Mouse (Mus musculus): ENCODE measurements around the gene Olfr1465. TPM values are rescaled to one million over a fixed set of nuclear protein-coding genes. Genes with fewer than 3 reads are reported as not detected.

Gene Olfr1465
- total and polyA plus RNA-seq, 3 experiments, result not detected

Other genes with a start within 250 kb of the Olfr1465 start
- gene Olfr1457, start 217.7 kb downstream of the Olfr1465 start, total RNA-seq (2012; rRNA removed), result not detected in 2 replicates
- not detected in 2 replicates for gene Olfr1457, start 217.7 kb downstream of the Olfr1465 start, total RNA-seq (2014; rRNA removed)
- gene Olfr1457, start 217.7 kb downstream of the Olfr1465 start, polyA plus RNA-seq (2012; ENCODE audit: insufficient read length, low read depth), result not detected in 2 replicates
- gene Olfr1458, start 208.8 kb downstream of the Olfr1465 start, total RNA-seq (2012; rRNA removed), result not detected in 2 replicates
- gene Olfr1458, start 208.8 kb downstream of the Olfr1465 start, total RNA-seq (2014; rRNA removed), result not detected in 2 replicates
- gene Olfr1458, start 208.8 kb downstream of the Olfr1465 start, polyA plus RNA-seq (2012; ENCODE audit: insufficient read length, low read depth), result not detected in 2 replicates
- not detected in 2 replicates for gene Olfr1459, start 166.0 kb downstream of the Olfr1465 start, total RNA-seq (2012; rRNA removed)
- gene Olfr1459, start 166.0 kb downstream of the Olfr1465 start, total RNA-seq (2014; rRNA removed), result not detected in 2 replicates
- gene Olfr1459, start 166.0 kb downstream of the Olfr1465 start, polyA plus RNA-seq (2012; ENCODE audit: insufficient read length, low read depth), result 0.07 TPM in 1 of 2 replicates, not detected in the other
- gene Olfr1461, start 152.5 kb downstream of the Olfr1465 start, total RNA-seq (2012; rRNA removed), result not detected in 2 replicates
- gene Olfr1461, start 152.5 kb downstream of the Olfr1465 start, total RNA-seq (2014; rRNA removed), result not detected in 2 replicates
- not detected in 2 replicates for gene Olfr1461, start 152.5 kb downstream of the Olfr1465 start, polyA plus RNA-seq (2012; ENCODE audit: insufficient read length, low read depth)
- gene Olfr1462, start 129.8 kb downstream of the Olfr1465 start, total RNA-seq (2012; rRNA removed), result not detected in 2 replicates
- gene Olfr1462, start 129.8 kb downstream of the Olfr1465 start, total RNA-seq (2014; rRNA removed), result not detected in 2 replicates
- not detected in 2 replicates for gene Olfr1462, start 129.8 kb downstream of the Olfr1465 start, polyA plus RNA-seq (2012; ENCODE audit: insufficient read length, low read depth)
- gene Olfr1463, start 84.2 kb downstream of the Olfr1465 start, total RNA-seq (2012; rRNA removed), result not detected in 2 replicates
- gene Olfr1463, start 84.2 kb downstream of the Olfr1465 start, total RNA-seq (2014; rRNA removed), result not detected in 2 replicates
- gene Olfr1463, start 84.2 kb downstream of the Olfr1465 start, polyA plus RNA-seq (2012; ENCODE audit: insufficient read length, low read depth), result not detected in 2 replicates
- not detected in 2 replicates for gene Olfr1466, start 23.3 kb upstream of the Olfr1465 start, total RNA-seq (2012; rRNA removed)
- gene Olfr1466, start 23.3 kb upstream of the Olfr1465 start, total RNA-seq (2014; rRNA removed), result not detected in 2 replicates
- gene Olfr1466, start 23.3 kb upstream of the Olfr1465 start, polyA plus RNA-seq (2012; ENCODE audit: insufficient read length, low read depth), result not detected in 2 replicates
- gene Olfr1467, start 46.7 kb upstream of the Olfr1465 start, total RNA-seq (2012; rRNA removed), result not detected in 2 replicates
- gene Olfr1467, start 46.7 kb upstream of the Olfr1465 start, total RNA-seq (2014; rRNA removed), result not detected in 2 replicates
- gene Olfr1467, start 46.7 kb upstream of the Olfr1465 start, polyA plus RNA-seq (2012; ENCODE audit: insufficient read length, low read depth), result not detected in 2 replicates
- gene Olfr1469, start 92.3 kb upstream of the Olfr1465 start, total RNA-seq (2012; rRNA removed), result not detected in 2 replicates
- gene Olfr1469, start 92.3 kb upstream of the Olfr1465 start, total RNA-seq (2014; rRNA removed), result not detected in 2 replicates
- not detected in 2 replicates for gene Olfr1469, start 92.3 kb upstream of the Olfr1465 start, polyA plus RNA-seq (2012; ENCODE audit: insufficient read length, low read depth)
- not detected in 2 replicates for gene Olfr1471, start 127.9 kb upstream of the Olfr1465 start, total RNA-seq (2012; rRNA removed)
- gene Olfr1471, start 127.9 kb upstream of the Olfr1465 start, total RNA-seq (2014; rRNA removed), result not detected in 2 replicates
- not detected in 2 replicates for gene Olfr1471, start 127.9 kb upstream of the Olfr1465 start, polyA plus RNA-seq (2012; ENCODE audit: insufficient read length, low read depth)
- not detected in 2 replicates for gene Olfr1472, start 140.5 kb upstream of the Olfr1465 start, total RNA-seq (2012; rRNA removed)
- gene Olfr1472, start 140.5 kb upstream of the Olfr1465 start, total RNA-seq (2014; rRNA removed), result not detected in 2 replicates
- not detected in 2 replicates for gene Olfr1472, start 140.5 kb upstream of the Olfr1465 start, polyA plus RNA-seq (2012; ENCODE audit: insufficient read length, low read depth)
- not detected in 2 replicates for gene Olfr1474, start 154.0 kb upstream of the Olfr1465 start, total RNA-seq (2012; rRNA removed)
- gene Olfr1474, start 154.0 kb upstream of the Olfr1465 start, total RNA-seq (2014; rRNA removed), result not detected in 2 replicates
- gene Olfr1474, start 154.0 kb upstream of the Olfr1465 start, polyA plus RNA-seq (2012; ENCODE audit: insufficient read length, low read depth), result not detected in 2 replicates
- not detected in 2 replicates for gene Olfr1475, start 164.7 kb upstream of the Olfr1465 start, total RNA-seq (2012; rRNA removed)
- gene Olfr1475, start 164.7 kb upstream of the Olfr1465 start, total RNA-seq (2014; rRNA removed), result not detected in 2 replicates
- not detected in 2 replicates for gene Olfr1475, start 164.7 kb upstream of the Olfr1465 start, polyA plus RNA-seq (2012; ENCODE audit: insufficient read length, low read depth)
- gene Olfr1477, start 185.0 kb upstream of the Olfr1465 start, total RNA-seq (2012; rRNA removed), result not detected in 2 replicates
- gene Olfr1477, start 185.0 kb upstream of the Olfr1465 start, total RNA-seq (2014; rRNA removed), result not detected in 2 replicates
- gene Olfr1477, start 185.0 kb upstream of the Olfr1465 start, polyA plus RNA-seq (2012; ENCODE audit: insufficient read length, low read depth), result not detected in 2 replicates
- gene Olfr1480, start 212.4 kb upstream of the Olfr1465 start, total RNA-seq (2012; rRNA removed), result not detected in 2 replicates
- gene Olfr1480, start 212.4 kb upstream of the Olfr1465 start, total RNA-seq (2014; rRNA removed), result not detected in 2 replicates
- not detected in 2 replicates for gene Olfr1480, start 212.4 kb upstream of the Olfr1465 start, polyA plus RNA-seq (2012; ENCODE audit: insufficient read length, low read depth)